Mouse (Mus musculus): ENCODE data around the gene Golga2. TPM values are rescaled to one million over a fixed set of nuclear protein-coding genes. Genes with fewer than 3 reads are reported as not detected.
A peak's percentile ranks its signal among the peaks of the same experiment; 100 is the strongest.

Gene Golga2
- polyA plus RNA-seq, 1 experiment: 54.6 TPM

- TF ChIP-seq POLR2A (IDR thresholded peaks at IDR 0.05; ENCODE audit: borderline replicate concordance, extremely low read depth, insufficient read depth, insufficient read length, poor library complexity, severe bottlenecking) (no peak), CTCF (IDR thresholded peaks at IDR 0.05; ENCODE audit: borderline replicate concordance, extremely low read depth, insufficient read depth, insufficient read length) (no peak)
- DNase-seq (ENCODE audit: low read depth): no peak
These were observed 48.7 kb downstream of the Golga2 start for GRCm38 (mm10) chr2:32335888-32336287.

- TF ChIP-seq POLR2A (IDR thresholded peaks at IDR 0.05; ENCODE audit: borderline replicate concordance, extremely low read depth, insufficient read depth, insufficient read length, poor library complexity, severe bottlenecking): no peak
- TF ChIP-seq CTCF (IDR thresholded peaks at IDR 0.05; ENCODE audit: borderline replicate concordance, extremely low read depth, insufficient read depth, insufficient read length): no peak
- DNase-seq (ENCODE audit: low read depth): no peak
These were observed 52.9 kb downstream of the Golga2 start for GRCm38 (mm10) chr2:32339912-32340642.

- TF ChIP-seq CTCF (IDR thresholded peaks at IDR 0.05; ENCODE audit: borderline replicate concordance, extremely low read depth, insufficient read depth, insufficient read length) (no peak), POLR2A (IDR thresholded peaks at IDR 0.05; ENCODE audit: borderline replicate concordance, extremely low read depth, insufficient read depth, insufficient read length, poor library complexity, severe bottlenecking) (no peak)
- DNase-seq (ENCODE audit: low read depth): no peak
These were observed 53.9 kb downstream of the Golga2 start for GRCm38 (mm10) chr2:32340836-32341633.

- TF ChIP-seq CTCF (IDR thresholded peaks at IDR 0.05; ENCODE audit: borderline replicate concordance, extremely low read depth, insufficient read depth, insufficient read length): no peak
- TF ChIP-seq POLR2A (IDR thresholded peaks at IDR 0.05; ENCODE audit: borderline replicate concordance, extremely low read depth, insufficient read depth, insufficient read length, poor library complexity, severe bottlenecking): no peak
- no peak for DNase-seq (ENCODE audit: low read depth)
These were observed 54.4 kb downstream of the Golga2 start for GRCm38 (mm10) chr2:32341634-32341939.

GRCm38 (mm10) chr2:32342039-32342438 is 54.9 kb downstream of the Golga2 start:
- no peak for DNase-seq (ENCODE audit: low read depth)
- TF ChIP-seq CTCF (IDR thresholded peaks at IDR 0.05; ENCODE audit: borderline replicate concordance, extremely low read depth, insufficient read depth, insufficient read length): no peak

- no peak for TF ChIP-seq CTCF (IDR thresholded peaks at IDR 0.05; ENCODE audit: borderline replicate concordance, extremely low read depth, insufficient read depth, insufficient read length)
- TF ChIP-seq POLR2A (IDR thresholded peaks at IDR 0.05; ENCODE audit: borderline replicate concordance, extremely low read depth, insufficient read depth, insufficient read length, poor library complexity, severe bottlenecking): no peak
- peak; percentile 30 for DNase-seq (ENCODE audit: low read depth)
These were observed 55.6 kb downstream of the Golga2 start for GRCm38 (mm10) chr2:32342539-32343350.

GRCm38 (mm10) chr2:32343351-32343671 is 56.1 kb downstream of the Golga2 start:
- no peak for DNase-seq (ENCODE audit: low read depth)
- TF ChIP-seq POLR2A (IDR thresholded peaks at IDR 0.05; ENCODE audit: borderline replicate concordance, extremely low read depth, insufficient read depth, insufficient read length, poor library complexity, severe bottlenecking) (no peak), CTCF (IDR thresholded peaks at IDR 0.05; ENCODE audit: borderline replicate concordance, extremely low read depth, insufficient read depth, insufficient read length) (no peak)

GRCm38 (mm10) chr2:32344056-32344455 is 56.9 kb downstream of the Golga2 start:
- TF ChIP-seq CTCF (IDR thresholded peaks at IDR 0.05; ENCODE audit: borderline replicate concordance, extremely low read depth, insufficient read depth, insufficient read length) (no peak), POLR2A (IDR thresholded peaks at IDR 0.05; ENCODE audit: borderline replicate concordance, extremely low read depth, insufficient read depth, insufficient read length, poor library complexity, severe bottlenecking) (no peak)
- peak; percentile 59 for DNase-seq (ENCODE audit: low read depth)

GRCm38 (mm10) chr2:32344598-32345321 is 57.6 kb downstream of the Golga2 start:
- no peak for DNase-seq (ENCODE audit: low read depth)
- TF ChIP-seq CTCF (IDR thresholded peaks at IDR 0.05; ENCODE audit: borderline replicate concordance, extremely low read depth, insufficient read depth, insufficient read length): no peak
- no peak for TF ChIP-seq POLR2A (IDR thresholded peaks at IDR 0.05; ENCODE audit: borderline replicate concordance, extremely low read depth, insufficient read depth, insufficient read length, poor library complexity, severe bottlenecking)

GRCm38 (mm10) chr2:32347019-32347418 is 59.8 kb downstream of the Golga2 start:
- TF ChIP-seq CTCF (IDR thresholded peaks at IDR 0.05; ENCODE audit: borderline replicate concordance, extremely low read depth, insufficient read depth, insufficient read length) (no peak), POLR2A (IDR thresholded peaks at IDR 0.05; ENCODE audit: borderline replicate concordance, extremely low read depth, insufficient read depth, insufficient read length, poor library complexity, severe bottlenecking) (no peak)
- DNase-seq (ENCODE audit: low read depth): no peak

GRCm38 (mm10) chr2:32348311-32348710 is 61.1 kb downstream of the Golga2 start:
- no peak for TF ChIP-seq POLR2A (IDR thresholded peaks at IDR 0.05; ENCODE audit: borderline replicate concordance, extremely low read depth, insufficient read depth, insufficient read length, poor library complexity, severe bottlenecking)
- no peak for TF ChIP-seq CTCF (IDR thresholded peaks at IDR 0.05; ENCODE audit: borderline replicate concordance, extremely low read depth, insufficient read depth, insufficient read length)
- no peak for DNase-seq (ENCODE audit: low read depth)

Measured in brain, embryonic 14.5 days (tissue).